Mouse (Mus musculus) urinary bladder, postnatal 10 days (tissue): ENCODE measurements around the gene Btbd8.

Source experiments
- DNase-seq: peaks from one replicate; pipeline ENCODE4 v3.0.0; 2022; ENCODE audit warnings: low spot score

Btbd8 gene

DNA sequence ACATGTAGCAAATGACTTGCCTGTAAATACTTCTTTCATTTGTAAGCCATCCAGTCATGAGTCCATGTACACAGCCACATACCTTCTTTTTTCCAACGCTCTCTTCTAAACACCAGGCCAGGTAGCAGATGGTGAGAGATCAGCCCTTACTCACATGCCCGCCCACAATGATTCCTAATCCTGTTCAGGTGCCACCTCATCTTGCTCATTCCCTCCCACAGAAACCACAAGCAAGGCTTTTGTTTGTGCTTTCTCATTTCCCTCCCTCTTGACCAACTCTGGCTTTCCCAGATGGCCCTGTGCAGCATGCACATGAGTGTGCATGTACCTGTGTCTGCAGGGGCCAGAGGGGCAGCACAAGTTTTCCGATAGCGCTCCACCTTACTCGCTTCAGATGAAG lies 12.5 kb downstream of the Btbd8 start:
- no peak for DNase-seq

DNA sequence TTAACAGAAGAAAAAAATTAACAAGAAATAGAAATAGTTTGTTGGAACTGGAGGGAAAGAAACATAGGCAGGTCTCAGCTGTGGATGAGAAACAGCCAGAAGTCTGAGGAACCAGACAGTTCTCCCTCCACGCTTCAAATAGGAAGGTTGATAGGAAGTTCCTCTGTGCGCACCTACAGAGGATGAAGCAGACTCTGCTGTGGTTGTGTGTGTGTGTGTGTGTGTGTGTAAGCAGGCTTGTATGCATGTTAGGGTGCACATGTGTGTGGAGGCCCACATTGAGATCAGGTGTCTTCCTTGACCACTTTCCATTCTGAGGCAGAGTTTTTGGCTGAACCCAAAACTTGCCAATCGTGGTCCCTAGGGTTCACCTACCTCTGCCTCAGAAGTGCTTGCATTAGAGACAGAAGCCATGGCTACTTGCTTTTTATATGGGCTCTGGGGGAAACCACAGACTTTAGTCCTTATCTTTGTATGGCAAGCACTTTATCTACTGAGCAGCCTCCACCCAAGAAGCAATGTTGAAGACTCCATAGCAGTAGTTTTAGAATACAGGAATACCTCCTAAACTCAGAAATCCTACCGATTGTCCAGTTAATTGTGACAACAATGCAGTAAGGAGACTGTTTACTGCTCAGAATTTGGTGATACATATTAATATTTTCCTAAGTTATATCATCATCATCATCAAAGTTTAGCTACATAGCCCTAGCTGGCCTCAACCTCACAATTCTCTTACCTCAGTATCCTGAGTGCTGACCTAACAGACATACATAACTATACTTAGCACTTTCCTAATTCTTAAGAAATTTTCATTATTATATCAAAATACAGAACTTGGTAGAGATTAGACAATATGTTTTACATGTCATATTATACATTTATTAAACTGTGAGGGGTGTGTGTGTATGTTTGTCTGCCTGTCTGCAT lies 24.6 kb downstream of the Btbd8 start:
- no peak for DNase-seq

GRCm38 (mm10) chr5:107466501-107466900 lies 28.7 kb downstream of the Btbd8 start:
- DNase-seq, result no peak

DNA sequence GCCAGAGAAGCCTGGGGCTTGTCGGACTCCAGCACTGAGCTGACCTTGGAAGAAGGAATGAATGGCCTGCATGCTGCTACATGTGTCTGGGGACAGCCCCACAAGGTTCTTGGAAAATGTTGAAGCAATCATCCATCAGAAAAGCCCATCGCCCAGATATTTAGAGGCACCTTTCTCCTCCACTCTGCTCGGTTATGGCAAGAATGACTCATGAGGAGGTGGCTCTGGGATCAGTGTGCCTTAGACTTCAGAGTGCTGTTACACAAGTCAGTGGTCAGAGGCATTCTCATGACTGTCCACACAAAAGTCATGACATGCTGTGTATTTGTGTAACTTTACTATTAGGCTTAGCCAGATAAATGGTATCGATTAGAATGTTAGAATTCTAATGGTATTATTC lies 29.3 kb downstream of the Btbd8 start:
- DNase-seq, result no peak

DNA sequence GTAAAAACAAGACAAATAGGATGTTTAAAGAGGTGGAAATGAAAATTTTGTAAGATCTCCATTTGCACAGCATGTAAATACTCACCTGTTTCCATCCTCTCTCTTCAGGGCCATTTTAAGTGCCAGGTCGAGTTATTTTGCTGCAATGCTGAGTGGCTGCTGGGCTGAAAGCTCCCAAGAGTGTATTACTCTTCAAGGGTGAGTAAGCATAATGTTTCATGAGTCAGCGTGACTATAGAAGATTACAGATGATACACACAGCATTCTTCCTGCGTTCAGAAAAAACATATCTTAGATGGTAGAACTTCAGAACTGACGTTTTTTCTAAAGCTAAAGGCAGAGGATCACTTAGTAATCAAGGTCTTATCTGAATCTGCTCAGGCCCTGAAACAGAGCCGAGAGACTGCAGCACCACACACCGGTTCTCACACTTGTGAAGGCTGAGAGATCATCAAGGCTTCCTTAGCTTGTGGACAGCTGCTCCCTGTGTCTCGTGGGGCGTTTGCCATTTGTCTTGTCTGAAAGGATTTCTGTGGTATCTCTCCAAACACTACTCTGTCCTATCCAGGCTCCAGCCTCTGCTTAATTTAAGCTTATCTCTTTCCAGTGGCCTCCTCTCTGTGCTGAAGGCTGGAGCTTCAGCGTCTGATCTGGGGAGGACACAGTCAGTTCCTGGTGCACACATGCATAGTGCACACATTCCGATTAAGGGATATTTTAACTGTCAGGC lies 33.0 kb downstream of the Btbd8 start:
- no peak for DNase-seq

- no peak for DNase-seq
These were observed 42.4 kb downstream of the Btbd8 start for GRCm38 (mm10) chr5:107480194-107480593.

GRCm38 (mm10) chr5:107488996-107489395 lies 51.2 kb downstream of the Btbd8 start:
- DNase-seq, result no peak

- no peak for DNase-seq
These were observed 53.2 kb downstream of the Btbd8 start for GRCm38 (mm10) chr5:107491036-107491435.

GRCm38 (mm10) chr5:107492471-107492870 lies 54.7 kb downstream of the Btbd8 start:
- no peak for DNase-seq

- no peak for DNase-seq
These were observed 57.0 kb downstream of the Btbd8 start for GRCm38 (mm10) chr5:107494759-107495158.

GRCm38 (mm10) chr5:107496047-107496446 lies 58.2 kb downstream of the Btbd8 start:
- DNase-seq, result no peak

- no peak for DNase-seq
These were observed 60.0 kb downstream of the Btbd8 start for GRCm38 (mm10) chr5:107497519-107498501.

- no peak for DNase-seq
These were observed 61.1 kb downstream of the Btbd8 start for GRCm38 (mm10) chr5:107498806-107499310.

DNA sequence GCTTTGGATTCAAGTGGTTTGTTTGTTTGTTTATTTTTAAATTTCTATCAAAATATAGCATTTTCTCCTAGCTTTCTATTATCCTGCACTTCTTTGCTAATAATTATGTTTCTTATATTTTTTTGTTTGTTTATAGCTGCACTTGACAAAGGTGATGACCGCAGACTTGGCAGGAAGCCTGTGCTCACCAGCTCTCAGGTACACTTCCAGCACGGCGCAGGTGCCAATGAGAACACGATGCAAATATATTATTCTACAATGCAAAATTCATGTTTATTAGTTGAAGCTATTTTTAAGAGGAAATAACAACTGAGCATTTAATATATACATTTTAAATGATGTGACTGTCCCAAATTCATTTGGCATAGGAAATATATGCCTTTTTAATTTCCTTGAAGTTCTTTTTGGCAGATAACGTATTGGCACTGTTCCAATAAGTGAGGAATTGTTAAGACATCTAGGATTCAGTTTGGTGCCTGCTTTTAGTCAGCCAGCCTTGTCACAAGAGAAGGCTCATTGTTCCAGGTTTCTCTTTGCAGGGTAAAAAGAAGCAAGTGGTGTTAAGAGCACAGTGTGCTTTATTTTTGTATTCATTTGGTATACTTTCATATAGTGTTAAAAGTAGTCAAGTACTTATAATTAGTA lies 62.2 kb downstream of the Btbd8 start:
- DNase-seq, result no peak

- no peak for DNase-seq
These were observed 62.9 kb downstream of the Btbd8 start for GRCm38 (mm10) chr5:107500741-107501140.

DNA sequence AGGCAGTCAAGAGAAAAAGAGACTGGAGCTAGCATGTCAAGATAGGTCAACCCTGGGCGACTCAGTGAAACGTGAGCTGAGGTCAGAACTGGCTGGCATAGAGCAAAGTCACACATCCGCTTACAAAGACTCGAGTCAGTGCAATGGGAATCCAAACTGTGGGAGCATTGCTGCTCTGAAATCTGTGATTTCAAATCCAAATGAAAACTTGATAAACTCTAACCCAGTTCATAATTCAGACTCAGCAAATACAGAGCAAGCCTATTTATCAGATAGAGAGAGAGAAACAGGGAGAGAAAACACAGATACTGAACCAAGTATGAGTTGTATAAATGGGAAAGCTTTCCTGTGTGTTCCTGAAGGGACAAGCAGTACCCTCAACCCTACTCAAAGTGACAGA lies 69.5 kb downstream of the Btbd8 start, which contains the start of gene Gm42669:
TSS of gene Gm42669 (plus strand) at position 301 of the 400 bp plus-strand sequence.
- DNase-seq, result no peak

DNA sequence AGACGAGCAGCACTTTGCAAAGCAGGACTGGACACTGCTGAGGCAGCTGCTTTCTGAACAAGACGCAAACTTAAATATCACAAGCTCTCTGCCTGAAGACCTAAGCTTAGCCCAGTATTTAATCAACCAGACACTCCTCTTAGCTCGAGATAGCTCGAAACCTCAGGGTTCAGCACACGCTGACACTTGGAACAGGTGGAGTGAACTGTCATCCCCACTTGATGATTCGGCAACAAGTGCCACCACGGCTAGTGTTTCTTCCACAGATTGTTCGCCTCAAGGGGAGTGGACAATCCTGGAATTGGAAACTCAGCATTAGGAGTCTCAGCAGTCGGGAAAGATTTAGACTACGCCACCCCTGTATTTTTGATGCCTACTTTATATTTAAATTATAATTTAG lies 72.7 kb downstream of the Btbd8 start:
- DNase-seq, result no peak

- no peak for DNase-seq
These were observed 73.5 kb downstream of the Btbd8 start for GRCm38 (mm10) chr5:107511326-107511725.

DNA sequence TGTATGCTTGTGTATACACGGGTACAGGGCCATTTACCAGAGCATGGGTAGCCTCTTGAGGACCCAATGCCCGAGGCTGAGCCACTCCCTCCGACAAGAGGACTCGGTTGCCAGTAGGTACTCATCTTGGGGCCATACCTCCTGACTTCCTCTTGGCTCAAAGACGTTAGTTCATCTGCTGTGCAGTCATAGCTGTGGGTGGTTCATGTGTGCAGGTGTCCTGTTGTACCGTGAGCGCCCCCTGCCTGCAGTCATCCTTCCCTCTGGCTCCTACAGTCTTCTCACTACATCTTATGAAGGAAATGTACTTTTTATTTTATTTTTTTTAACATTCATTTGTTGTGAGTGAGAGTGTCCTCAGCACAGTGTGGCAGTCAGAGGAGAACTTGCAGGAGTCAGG lies 75.8 kb downstream of the Btbd8 start:
- DNase-seq, result no peak

DNA sequence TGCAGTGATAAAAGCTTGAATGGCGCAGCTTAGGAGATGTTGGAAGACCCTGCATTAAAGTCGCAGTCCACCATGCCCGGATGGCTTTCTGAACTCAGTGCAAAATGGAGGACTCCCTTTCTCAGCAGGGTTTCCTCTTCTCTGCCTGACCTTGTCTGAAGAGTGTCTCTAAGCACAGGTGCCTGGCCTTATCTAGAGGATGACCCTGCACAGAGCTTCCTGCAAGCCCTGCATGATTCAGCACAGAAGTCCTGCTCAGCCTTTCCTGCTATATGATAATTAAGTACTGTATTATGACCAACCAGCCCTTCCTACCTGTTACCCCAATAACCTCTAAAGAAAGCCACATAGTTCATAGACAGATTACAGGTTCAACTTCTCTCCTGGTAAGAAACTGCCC lies 77.7 kb downstream of the Btbd8 start:
- no peak for DNase-seq

GRCm38 (mm10) chr5:107516087-107516486 lies 78.3 kb downstream of the Btbd8 start:
- no peak for DNase-seq
